Mouse (Mus musculus): ENCODE results near the gene Vegfa.

The Vegfa gene

DNA sequence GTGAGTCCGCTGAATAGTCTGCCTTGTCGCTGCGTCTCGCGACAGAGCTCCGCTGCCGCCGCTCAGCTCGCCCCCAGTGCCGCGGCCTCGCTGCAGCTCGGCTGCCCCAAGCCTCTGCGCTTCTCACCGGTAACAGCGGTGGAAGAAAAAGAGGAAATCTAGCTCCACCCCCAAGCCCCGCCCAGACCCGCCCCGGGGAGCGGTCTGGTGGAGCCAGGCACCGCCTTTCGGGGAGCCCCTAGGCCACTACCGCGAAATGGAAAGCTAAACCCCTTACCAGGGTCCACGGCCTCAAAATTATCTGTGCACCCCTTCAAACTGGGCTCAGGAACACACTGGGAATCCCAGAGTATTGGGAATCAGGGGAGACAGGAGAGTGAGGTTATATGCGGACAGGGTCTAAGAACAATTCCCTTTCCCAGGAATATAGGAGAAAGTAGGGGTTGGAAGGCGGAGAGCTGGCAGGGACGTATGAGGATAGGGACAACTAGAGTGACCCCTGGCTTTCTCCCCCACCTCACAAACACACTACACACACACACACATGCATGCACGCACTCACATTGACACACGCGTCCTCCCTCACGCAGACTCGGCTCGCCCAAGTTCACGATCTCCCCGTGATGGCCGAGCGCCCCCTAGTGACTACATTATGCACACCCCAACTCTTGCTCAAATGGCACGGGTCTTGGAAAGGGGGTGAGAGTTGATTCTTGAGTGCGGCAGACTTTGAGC, at the start of gene Vegfa:
Vegfa (minus strand) TSS at position 113 of the 735 bp plus-strand sequence.
- peak; percentile 93 for DNase-seq (ENCODE audit: low spot score)

GRCm38 (mm10) chr17:46081657-46082056, 49.5 kb upstream of the Vegfa start:
- DNase-seq (ENCODE audit: low spot score), result no peak

DNA sequence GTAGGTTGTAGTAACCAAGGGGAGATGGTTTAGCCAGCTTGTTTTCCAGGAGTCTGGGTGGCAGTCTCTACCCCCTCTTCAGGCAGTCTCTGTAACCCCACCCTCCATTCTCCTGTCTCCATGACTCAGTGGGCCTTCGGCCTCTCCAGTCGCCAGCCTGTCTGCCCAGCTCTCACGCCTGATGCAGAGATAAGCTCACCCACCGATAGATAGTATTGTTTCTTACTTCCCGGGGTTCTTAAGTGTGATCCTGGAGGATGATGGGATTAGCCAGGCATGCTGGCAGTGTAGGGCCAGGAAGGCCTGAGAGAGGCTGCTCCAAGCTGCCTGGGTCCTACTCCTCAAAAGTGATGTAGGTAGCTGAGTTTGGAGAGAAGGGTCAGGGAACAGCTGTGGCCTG, 48.9 kb upstream of the Vegfa start:
- no peak for DNase-seq (ENCODE audit: low spot score)

DNA sequence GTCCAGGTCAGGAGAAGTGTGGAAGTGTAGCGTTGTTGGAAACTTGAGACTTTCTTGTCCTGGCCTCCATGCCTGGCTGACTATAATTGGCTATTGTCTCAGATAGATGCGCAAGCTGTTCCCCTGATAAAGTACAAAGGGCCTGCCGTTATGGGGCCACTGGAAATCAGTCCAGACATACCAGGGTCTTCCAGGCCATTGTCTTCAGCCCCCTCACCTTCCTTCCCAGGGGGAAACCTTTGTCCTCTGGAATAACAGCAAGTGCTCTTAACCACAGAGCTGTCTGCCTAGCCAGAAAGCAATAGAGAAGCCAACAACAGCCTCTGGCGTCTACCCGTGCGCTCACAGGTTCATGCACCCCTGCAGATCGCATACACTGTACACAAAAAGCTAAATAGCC, 48.2 kb upstream of the Vegfa start:
- DNase-seq (ENCODE audit: low spot score), result no peak

- DNase-seq (ENCODE audit: low spot score), result no peak
These were observed 46.9 kb upstream of the Vegfa start for GRCm38 (mm10) chr17:46079037-46079436.

DNA sequence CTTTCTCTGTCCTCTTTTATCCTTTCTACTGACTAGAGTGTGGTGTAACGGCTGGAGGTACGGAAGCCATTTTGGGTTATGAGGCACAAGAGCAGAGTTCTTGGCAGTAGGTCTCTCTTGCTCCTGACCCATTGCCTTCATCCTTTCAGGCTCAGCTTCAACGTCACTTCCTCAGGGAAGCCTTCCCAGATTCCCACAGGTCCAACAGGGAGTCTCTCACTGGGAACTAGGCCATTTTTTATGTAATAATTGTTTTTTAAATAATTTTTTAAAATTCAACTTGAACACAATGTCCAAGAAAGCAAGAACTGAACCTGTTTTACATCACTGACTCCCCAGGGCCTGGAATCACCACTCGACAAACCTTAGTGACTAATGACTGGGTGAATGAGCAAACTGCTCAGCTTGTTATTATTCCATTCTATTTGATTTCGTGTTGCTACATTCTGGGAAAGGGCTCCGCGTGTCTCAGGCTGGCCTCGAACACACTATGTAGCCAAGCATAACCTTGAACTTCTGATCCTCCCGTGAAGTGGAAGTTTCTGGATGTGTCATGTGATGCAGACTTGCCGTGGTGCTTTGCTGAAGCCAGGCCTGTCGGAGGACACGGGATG, 45.9 kb upstream of the Vegfa start:
- DNase-seq (ENCODE audit: low spot score), result no peak

GRCm38 (mm10) chr17:46076260-46076551, 44.0 kb upstream of the Vegfa start:
- DNase-seq (ENCODE audit: low spot score), result no peak

- no peak for DNase-seq (ENCODE audit: low spot score)
These were observed 43.5 kb upstream of the Vegfa start for GRCm38 (mm10) chr17:46075551-46076259.

GRCm38 (mm10) chr17:46075116-46075485, 42.9 kb upstream of the Vegfa start:
- DNase-seq (ENCODE audit: low spot score), result peak; percentile 43

- DNase-seq (ENCODE audit: low spot score), result no peak
These were observed 42.4 kb upstream of the Vegfa start for GRCm38 (mm10) chr17:46074398-46075115.

DNA sequence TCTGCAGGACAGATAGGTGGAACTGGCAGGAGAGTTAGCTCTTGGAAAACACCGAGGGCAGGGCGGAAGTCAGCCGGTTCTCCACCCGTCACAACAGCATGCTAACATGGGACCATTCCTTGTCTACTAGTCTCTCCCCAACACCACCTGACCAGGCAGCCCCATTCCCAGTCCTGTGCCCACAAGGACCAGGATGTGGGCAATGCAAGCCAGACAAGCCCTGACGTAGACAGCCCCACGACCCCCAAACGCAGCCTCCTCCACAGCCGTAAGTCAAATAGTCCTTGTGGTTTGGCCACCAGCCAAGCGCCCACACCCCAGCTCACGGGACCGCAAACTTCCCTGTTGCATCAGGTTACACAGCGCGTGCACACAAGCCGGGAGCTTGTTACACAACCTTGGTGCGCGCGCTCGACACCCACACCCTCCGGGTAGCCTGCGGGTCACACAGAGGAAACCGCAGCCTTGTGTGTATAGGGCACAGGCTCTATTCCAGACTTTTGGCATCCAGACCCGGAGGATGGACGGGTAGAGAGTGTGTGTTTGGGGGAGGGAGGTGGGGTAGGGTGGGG, 41.6 kb upstream of the Vegfa start:
- peak; percentile 84 for DNase-seq (ENCODE audit: low spot score)

GRCm38 (mm10) chr17:46071531-46071930, 39.4 kb upstream of the Vegfa start:
- DNase-seq (ENCODE audit: low spot score), result no peak

GRCm38 (mm10) chr17:46070046-46070445, 37.9 kb upstream of the Vegfa start:
- no peak for DNase-seq (ENCODE audit: low spot score)

- no peak for DNase-seq (ENCODE audit: low spot score)
These were observed 31.8 kb upstream of the Vegfa start for GRCm38 (mm10) chr17:46063974-46064312.

DNA sequence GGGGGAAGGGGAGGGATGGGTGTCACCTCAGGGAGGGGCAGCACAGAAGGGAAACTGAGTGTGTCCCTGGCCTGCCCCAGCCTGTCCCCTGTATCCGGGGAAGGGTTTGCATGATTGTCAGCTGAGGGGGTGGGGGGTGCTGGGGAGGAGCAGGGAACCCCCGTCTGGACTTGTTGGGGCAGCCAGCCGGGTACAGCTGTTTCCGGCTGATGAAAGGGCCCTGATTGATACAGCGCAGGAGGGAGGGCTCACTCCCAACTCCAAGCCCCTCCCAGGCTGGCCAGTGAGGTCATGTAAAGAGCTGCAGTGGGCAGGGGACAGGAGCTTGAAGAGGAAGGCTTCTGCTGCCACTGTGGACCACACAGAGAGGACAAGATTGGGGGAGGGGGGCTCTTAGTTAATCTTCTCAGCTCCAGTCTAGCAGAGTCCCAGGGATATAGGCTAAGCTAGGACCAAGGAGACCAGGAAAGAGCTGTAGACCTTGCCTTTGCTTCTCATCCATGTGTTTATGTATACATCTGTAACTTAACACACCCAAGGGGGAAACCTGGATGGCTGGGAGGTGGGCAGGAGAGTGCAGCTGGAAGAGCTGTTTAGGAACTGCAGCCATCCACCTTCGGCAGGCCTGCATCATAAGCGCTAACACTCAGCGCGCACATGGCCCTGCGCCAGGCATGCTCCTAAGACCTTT, 31.3 kb upstream of the Vegfa start:
- DNase-seq (ENCODE audit: low spot score), result peak; percentile 33

GRCm38 (mm10) chr17:46060253-46060652, 28.1 kb upstream of the Vegfa start:
- no peak for DNase-seq (ENCODE audit: low spot score)

- peak; percentile 66 for DNase-seq (ENCODE audit: low spot score)
These were observed 27.2 kb upstream of the Vegfa start for GRCm38 (mm10) chr17:46059226-46059825.

- no peak for DNase-seq (ENCODE audit: low spot score)
These were observed 24.1 kb upstream of the Vegfa start for GRCm38 (mm10) chr17:46056288-46056687.

DNA sequence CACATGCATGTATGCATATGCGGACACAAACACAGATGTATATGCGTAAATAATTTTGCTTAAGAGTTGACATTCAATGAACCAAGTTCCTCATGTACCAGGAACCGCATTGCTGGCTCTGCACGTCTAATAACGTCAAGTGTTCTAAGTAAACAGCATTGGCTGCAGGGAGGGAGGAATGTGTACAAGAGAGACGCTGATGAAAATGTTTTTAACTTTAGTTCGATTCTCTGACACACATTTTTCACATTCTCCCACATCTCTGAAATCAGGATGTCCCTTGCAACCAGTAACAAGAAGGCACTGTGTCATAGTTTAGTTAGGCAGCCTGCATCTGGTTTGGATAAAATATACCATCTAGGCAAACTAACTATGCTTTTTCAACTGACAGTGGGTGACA, 23.6 kb upstream of the Vegfa start:
- no peak for DNase-seq (ENCODE audit: low spot score)

DNA sequence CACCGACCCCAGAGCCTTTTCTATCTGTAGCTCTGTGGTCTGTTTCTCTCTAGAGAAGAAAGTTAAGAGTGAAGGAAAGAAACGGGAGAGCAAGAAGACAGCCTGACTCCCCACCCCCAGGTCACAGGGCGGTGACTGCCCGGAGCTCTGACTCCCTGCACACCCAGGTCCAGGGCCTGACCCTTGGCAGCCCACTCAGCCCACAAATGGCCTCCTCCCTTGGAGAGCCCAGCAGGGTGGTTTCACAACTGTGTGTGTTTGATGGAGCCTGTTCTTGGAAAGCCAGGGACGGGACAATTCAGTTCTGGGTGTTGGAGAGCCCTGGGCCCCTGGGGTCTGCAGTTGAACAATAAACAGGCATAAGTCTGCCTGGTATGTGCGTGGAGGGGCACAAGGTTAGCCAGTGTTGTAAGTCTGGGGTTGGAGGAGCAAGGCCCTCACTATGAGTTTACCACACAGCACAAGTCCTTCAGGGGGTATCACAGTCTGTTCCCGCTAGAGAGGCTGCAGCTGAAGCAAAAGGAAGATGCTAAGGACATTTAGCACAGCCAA, 21.2 kb upstream of the Vegfa start:
- DNase-seq (ENCODE audit: low spot score), result no peak

DNA sequence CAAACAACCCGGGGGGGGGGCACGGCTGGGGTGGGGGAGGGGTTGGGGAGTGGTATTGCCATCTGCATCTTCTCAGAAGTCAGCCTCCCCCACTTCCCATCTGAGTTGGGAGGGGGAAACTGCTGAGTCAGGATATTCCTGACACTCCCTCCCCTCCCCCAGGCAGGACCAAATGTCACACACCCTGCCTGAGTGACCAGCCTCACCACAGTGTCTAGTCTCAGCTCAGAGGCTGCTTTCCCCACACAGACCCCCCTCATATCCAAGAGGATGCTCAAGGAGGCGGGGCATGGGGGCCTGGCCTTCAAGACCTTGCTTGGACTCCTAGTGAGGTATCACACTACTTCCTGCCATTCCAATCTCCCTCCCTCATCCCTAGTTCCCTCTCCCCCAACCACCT, 20.0 kb upstream of the Vegfa start:
- DNase-seq (ENCODE audit: low spot score), result no peak

Measured in urinary bladder, postnatal 25 days (tissue).